Mouse (Mus musculus) forebrain, embryonic 10.5 days (tissue): ENCODE data around the gene Drd2. TPM values are rescaled to one million over a fixed set of nuclear protein-coding genes. Genes with fewer than 3 reads are reported as not detected.

Source experiments
- DNase-seq: peaks from one replicate; pipeline ENCODE4 v3.0.0-alpha.2; 2017; ENCODE audit warnings: low spot score; ENCODE audit errors: extremely low spot score
- H3K27ac ChIP-seq: fragments of 300-500 bp; sonication (generic); 2 replicates; pipeline ENCODE4 v1.5.1; 2016; ENCODE audit warnings: mild to moderate bottlenecking
- H3K27me3 ChIP-seq: fragments of 300-500 bp; sonication (generic); 2 replicates; pipeline ENCODE4 v1.6.1; 2016; ENCODE audit warnings: mild to moderate bottlenecking; ENCODE audit not compliant: poor library complexity, severe bottlenecking
- H3K36me3 ChIP-seq: fragments of 300-500 bp; sonication (generic); replicated peaks from 2 replicates; pipeline ENCODE4 v1.6.1; 2016; ENCODE audit warnings: mild to moderate bottlenecking, moderate library complexity
- H3K4me1 ChIP-seq: fragments of 300-500 bp; sonication (generic); 2 replicates; pipeline ENCODE4 v1.6.1; 2016
- H3K4me3 ChIP-seq: fragments of 300-500 bp; sonication (generic); 2 replicates; pipeline ENCODE4 v1.5.1; 2016; ENCODE audit warnings: mild to moderate bottlenecking, moderate library complexity
- H3K9me3 ChIP-seq: fragments of 300-500 bp; sonication (generic); 2 replicates; pipeline ENCODE4 v1.6.1; 2016; ENCODE audit warnings: mild to moderate bottlenecking, moderate library complexity
- WGBS: fragments of 180-500 bp; shearing (Covaris S2); methylation state at CpG from one replicate; pipeline ENCODE4 v1.1.7; 2016; 5-methylcytosine and 5-hydroxymethylcytosine counted together
- polyA plus RNA-seq: library from polyadenylated mRNA; unstranded; fragments of >200 nt; fragmentation: Nextera tagmentation; extraction: Ambion mirVana; gene quantifications from 2 replicates; pipeline ENCODE4 v1.2.1, GENCODE M21; 2016

Drd2 gene
- polyA plus RNA-seq, 1 experiment from 2014 or later, result 0.43 TPM

DNA sequence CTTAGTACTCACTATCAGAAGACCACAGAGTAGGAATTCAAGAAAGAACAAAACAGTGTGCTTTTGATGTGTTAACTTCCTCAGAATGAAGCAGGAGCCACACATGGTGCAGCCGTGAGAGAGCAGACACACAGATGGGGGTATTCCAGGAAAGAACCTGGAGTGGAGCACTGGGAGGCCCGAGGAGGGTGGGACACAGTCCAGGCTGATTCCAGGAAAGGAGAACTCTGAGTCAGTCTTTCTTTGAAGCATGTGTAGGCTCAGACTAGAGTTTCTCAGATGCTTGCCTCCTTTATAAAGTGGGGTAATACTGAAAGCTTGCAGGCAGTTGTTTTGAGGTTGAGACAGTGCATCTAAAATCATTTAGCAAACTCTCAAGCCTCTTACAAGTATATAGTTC, 51.8 kb downstream of the Drd2 start:
- 73% methylated on average over 2 of the region's 2 CpGs for WGBS
- Histone ChIP-seq H3K36me3 (no peaks in the 10 kb centered on the region), H3K27ac (no peak overlapping the region), H3K4me3 (no peak overlapping the region), H3K9me3 (no peaks in the 10 kb centered on the region), H3K4me1 (no peaks in the 10 kb centered on the region), H3K27me3 (no peaks in the 10 kb centered on the region)
- DNase-seq, result no peak

DNA sequence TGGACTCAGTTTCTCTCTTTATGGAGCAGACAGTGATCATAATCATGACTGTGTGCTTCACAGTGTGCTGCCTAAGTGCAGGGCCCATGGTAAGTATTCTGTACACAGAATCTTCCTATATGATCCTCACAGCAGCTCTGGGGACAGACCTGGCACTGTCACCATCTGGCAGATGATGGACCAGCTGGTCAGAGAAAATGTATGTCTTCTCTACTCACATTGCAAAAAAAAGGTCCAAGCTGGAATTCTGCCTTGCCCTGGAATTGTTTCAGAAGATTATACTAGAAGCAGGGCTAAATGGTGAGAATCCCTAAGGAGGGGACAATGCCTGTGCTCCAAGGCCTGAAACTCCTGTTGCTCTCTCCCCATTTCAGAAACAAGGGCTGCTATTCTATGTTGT, 55.6 kb downstream of the Drd2 start:
- H3K4me1 ChIP-seq, result no peaks in the 10 kb centered on the region
- no peaks in the 10 kb centered on the region for H3K9me3 ChIP-seq
- H3K27me3 ChIP-seq, result no peaks in the 10 kb centered on the region
- no peak overlapping the region for H3K27ac ChIP-seq
- no peaks in the 10 kb centered on the region for H3K36me3 ChIP-seq
- H3K4me3 ChIP-seq, result no peak overlapping the region
- DNase-seq, result no peak

DNA sequence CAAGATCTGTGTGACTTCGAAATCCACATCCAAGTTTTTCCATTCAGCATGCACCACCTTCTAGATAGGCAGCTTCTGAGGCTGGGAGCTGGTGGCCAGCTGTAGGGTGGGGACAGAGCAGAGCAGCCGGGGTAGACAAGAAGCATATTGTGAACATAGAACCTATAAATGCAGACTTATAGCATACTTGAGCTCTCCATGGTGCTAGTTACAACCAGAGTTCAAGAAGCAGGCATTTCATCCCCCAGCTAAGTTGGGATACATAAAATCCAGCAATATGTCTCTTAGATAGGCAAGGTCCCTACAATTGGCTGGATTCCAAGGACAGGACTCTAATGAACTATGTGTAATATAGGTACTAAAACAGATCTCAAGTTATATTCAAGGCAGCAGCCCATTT, 63.3 kb downstream of the Drd2 start:
- Histone ChIP-seq H3K4me3 (no peak overlapping the region), H3K27ac (no peak overlapping the region), H3K4me1 (no peaks in the 10 kb centered on the region), H3K27me3 (no peaks in the 10 kb centered on the region), H3K36me3 (no peaks in the 10 kb centered on the region), H3K9me3 (no peaks in the 10 kb centered on the region)
- 76% methylated on average over 2 of the region's 2 CpGs for WGBS
- DNase-seq, result no peak

DNA sequence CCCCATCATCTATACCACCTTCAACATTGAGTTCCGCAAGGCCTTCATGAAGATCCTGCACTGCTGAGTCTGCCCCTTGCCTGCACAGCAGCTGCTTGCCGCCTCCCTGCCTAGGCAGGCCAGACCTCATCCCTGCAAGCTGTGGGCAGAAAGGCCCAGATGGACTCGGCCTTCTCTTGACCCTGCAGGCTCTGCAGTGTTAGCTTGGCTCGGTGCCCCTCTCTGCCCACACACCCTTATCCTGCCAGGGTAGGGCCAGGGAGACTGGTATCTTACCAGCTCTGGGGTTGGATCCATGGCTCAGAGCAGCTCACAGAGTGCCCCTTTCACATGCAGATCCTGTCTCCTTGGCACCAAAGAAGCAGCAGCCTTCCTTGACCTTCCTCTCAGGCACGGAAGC, 66.6 kb downstream of the Drd2 start:
- no peaks in the 10 kb centered on the region for H3K27me3 ChIP-seq
- no peaks in the 10 kb centered on the region for H3K36me3 ChIP-seq
- no peaks in the 10 kb centered on the region for H3K9me3 ChIP-seq
- H3K4me1 ChIP-seq, result peaks cover 10% of the 10 kb centered on the region
- H3K4me3 ChIP-seq, result no peak overlapping the region
- no peak for DNase-seq
- 93% methylated on average over 5 of the region's 5 CpGs for WGBS
- H3K27ac ChIP-seq, result no peak overlapping the region

GRCm38 (mm10) chr9:49410621-49411020, 70.2 kb downstream of the Drd2 start:
- no peaks in the 10 kb centered on the region for H3K9me3 ChIP-seq
- H3K27ac ChIP-seq, result no peak overlapping the region
- no peak for DNase-seq
- no peak overlapping the region for H3K4me3 ChIP-seq
- 81% methylated on average over 5 of the region's 5 CpGs for WGBS
- H3K27me3 ChIP-seq, result no peaks in the 10 kb centered on the region
- no peaks in the 10 kb centered on the region for H3K36me3 ChIP-seq
- H3K4me1 ChIP-seq, result peaks cover 10% of the 10 kb centered on the region

GRCm38 (mm10) chr9:49423866-49424265, 83.4 kb downstream of the Drd2 start:
- no peak overlapping the region for H3K27ac ChIP-seq
- WGBS, result 91% methylated on average over 5 of the region's 5 CpGs
- no peaks in the 10 kb centered on the region for H3K27me3 ChIP-seq
- DNase-seq, result no peak
- H3K36me3 ChIP-seq, result no peaks in the 10 kb centered on the region
- H3K4me3 ChIP-seq, result no peak overlapping the region
- H3K9me3 ChIP-seq, result no peaks in the 10 kb centered on the region
- peaks cover 7% of the 10 kb centered on the region; the same call in 1 of the 2 replicates for H3K4me1 ChIP-seq

DNA sequence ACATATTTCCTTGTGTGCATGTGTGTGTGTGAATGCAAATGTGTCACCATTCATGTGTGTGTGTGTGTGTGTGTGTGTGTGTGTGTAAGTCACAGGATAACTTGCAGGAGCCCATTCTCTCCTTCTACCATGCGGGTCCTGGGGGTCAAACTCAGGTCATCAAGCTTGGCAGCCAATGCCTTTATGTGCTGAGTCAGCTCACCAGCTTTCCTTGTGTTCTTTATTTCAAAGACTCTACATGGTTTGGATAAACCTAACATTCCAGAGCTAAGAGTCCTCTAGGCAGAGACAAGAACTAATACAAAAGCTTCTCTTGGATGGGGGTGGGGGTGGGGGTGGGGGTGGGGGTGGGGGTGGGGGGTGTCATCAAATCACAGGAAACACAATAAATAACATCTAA, 85.2 kb downstream of the Drd2 start:
- DNase-seq, result no peak
- Histone ChIP-seq H3K27ac (no peak overlapping the region), H3K36me3 (no peaks in the 10 kb centered on the region), H3K4me3 (no peak overlapping the region), H3K9me3 (no peaks in the 10 kb centered on the region), H3K27me3 (no peaks in the 10 kb centered on the region), H3K4me1 (peaks cover 7% of the 10 kb centered on the region; the same call in 1 of the 2 replicates)
- WGBS, result 58% methylated on average over 1 of the region's 1 CpGs

GRCm38 (mm10) chr9:49426921-49427320, 86.5 kb downstream of the Drd2 start, which contains the start of gene Ankk1:
Ankk1 (minus strand) TSS chr9:49427021.
- H3K36me3 ChIP-seq, result no peaks in the 10 kb centered on the region
- H3K27ac ChIP-seq, result no peak within 1 kb of the TSS
- no peak within 1 kb of the TSS for H3K4me3 ChIP-seq
- DNase-seq, result no peak
- H3K4me1 ChIP-seq, result peaks cover 7% of the 10 kb centered on the region; the same call in 1 of the 2 replicates
- H3K9me3 ChIP-seq, result no peaks in the 10 kb centered on the region
- 83% methylated on average over 7 of the region's 7 CpGs for WGBS
- no peaks in the 10 kb centered on the region for H3K27me3 ChIP-seq

DNA sequence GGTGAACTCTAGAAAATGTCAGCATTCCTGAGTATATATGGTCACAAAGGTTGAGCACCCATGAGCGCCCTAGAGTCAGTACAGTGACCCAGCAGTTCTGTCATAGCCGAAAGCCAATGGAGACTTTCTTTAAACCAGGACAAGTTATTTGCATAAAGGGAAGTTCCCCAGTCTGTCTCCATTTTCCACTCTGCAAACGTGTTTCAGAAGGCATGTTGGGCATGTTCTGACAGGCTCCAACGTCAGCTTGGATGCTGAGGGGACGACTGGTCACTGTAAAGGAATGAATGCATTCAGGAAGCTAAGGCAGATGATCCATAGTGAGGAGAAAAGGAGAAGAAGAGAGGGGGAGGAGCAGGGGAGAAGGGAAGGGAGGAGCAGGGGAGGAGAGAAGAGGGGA, 87.1 kb downstream of the Drd2 start:
- H3K9me3 ChIP-seq, result no peaks in the 10 kb centered on the region
- no peak overlapping the region for H3K27ac ChIP-seq
- no peak for DNase-seq
- no peak overlapping the region for H3K4me3 ChIP-seq
- H3K4me1 ChIP-seq, result peaks cover 5% of the 10 kb centered on the region; the same call in 1 of the 2 replicates
- H3K36me3 ChIP-seq, result no peaks in the 10 kb centered on the region
- WGBS, result 79% methylated on average over 5 of the region's 5 CpGs
- H3K27me3 ChIP-seq, result no peaks in the 10 kb centered on the region

DNA sequence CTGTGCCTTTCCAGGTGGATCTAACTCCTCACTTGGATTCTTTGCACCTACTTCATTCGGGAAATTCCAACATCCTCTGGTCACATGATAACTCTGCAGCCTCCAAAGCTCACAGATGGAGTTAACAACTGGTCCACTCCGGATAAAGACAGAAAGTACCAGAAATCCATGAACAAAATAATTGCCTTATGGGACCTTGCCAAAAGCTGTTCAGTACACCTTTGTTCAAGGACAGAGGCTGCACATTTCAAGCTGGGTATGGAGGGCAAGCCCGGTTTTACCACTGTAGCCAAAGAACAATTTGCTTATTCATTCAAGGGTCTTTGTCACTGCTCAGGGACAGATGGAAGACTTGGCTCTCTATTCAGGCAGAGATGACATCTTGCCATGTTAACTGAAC, 102.2 kb downstream of the Drd2 start:
- Histone ChIP-seq H3K9me3 (no peaks in the 10 kb centered on the region), H3K4me3 (no peak overlapping the region), H3K36me3 (no peaks in the 10 kb centered on the region), H3K27me3 (no peaks in the 10 kb centered on the region), H3K27ac (no peak overlapping the region), H3K4me1 (no peaks in the 10 kb centered on the region)
- WGBS, result 84% methylated on average over 3 of the region's 3 CpGs
- DNase-seq, result no peak

GRCm38 (mm10) chr9:49450491-49450890, 110.1 kb downstream of the Drd2 start:
- no peaks in the 10 kb centered on the region for H3K36me3 ChIP-seq
- no peaks in the 10 kb centered on the region for H3K9me3 ChIP-seq
- H3K4me1 ChIP-seq, result no peaks in the 10 kb centered on the region
- no peak for DNase-seq
- 81% methylated on average over 3 of the region's 3 CpGs for WGBS
- H3K4me3 ChIP-seq, result no peak overlapping the region
- H3K27ac ChIP-seq, result no peak overlapping the region
- H3K27me3 ChIP-seq, result no peaks in the 10 kb centered on the region

GRCm38 (mm10) chr9:49452396-49452795, 112.0 kb downstream of the Drd2 start:
- Histone ChIP-seq H3K4me3 (no peak overlapping the region), H3K27ac (no peak overlapping the region), H3K36me3 (no peaks in the 10 kb centered on the region), H3K4me1 (no peaks in the 10 kb centered on the region), H3K9me3 (no peaks in the 10 kb centered on the region), H3K27me3 (no peaks in the 10 kb centered on the region)
- DNase-seq, result no peak
- 89% methylated on average over 1 of the region's 1 CpGs for WGBS

GRCm38 (mm10) chr9:49456136-49456535, 115.7 kb downstream of the Drd2 start:
- WGBS, result 86% methylated on average over 3 of the region's 3 CpGs
- H3K27ac ChIP-seq, result no peak overlapping the region
- no peak overlapping the region for H3K4me3 ChIP-seq
- no peaks in the 10 kb centered on the region for H3K9me3 ChIP-seq
- no peaks in the 10 kb centered on the region for H3K27me3 ChIP-seq
- no peaks in the 10 kb centered on the region for H3K4me1 ChIP-seq
- H3K36me3 ChIP-seq, result no peaks in the 10 kb centered on the region
- no peak for DNase-seq
